Mouse (Mus musculus): ENCODE measurements around the gene Mien1. TPM values are rescaled to one million over a fixed set of nuclear protein-coding genes. Genes with fewer than 3 reads are reported as not detected.
A peak's percentile ranks its signal among the peaks of the same experiment; 100 is the strongest.

The Mien1 gene
- polyA plus RNA-seq, 1 experiment, result 37.1 TPM

- WGBS, result 75% methylated on average over 4 of the region's 4 CpGs
- TF ChIP-seq CTCF (IDR thresholded peaks at IDR 0.05; ENCODE audit: extremely low read depth, insufficient read depth, insufficient read length, insufficient replicate concordance) (no peak), POLR2A (IDR thresholded peaks at IDR 0.05; ENCODE audit: low read depth, low read length) (no peak)
- H3K4me1 ChIP-seq (ENCODE audit: control insufficient read depth, insufficient read depth, insufficient read length), result peaks cover 24% of the 10 kb centered on the region; the same call in 1 of the 2 replicates
- no peaks in the 10 kb centered on the region for H3K27me3 ChIP-seq (ENCODE audit: control insufficient read depth, insufficient read depth, low read length)
- no peak overlapping the region for H3K4me3 ChIP-seq (ENCODE audit: extremely low read depth, insufficient read depth, insufficient read length)
- no peak for DNase-seq (ENCODE audit: low read depth in 1 of 2, low spot score in 2 of 2)
- H3K36me3 ChIP-seq (ENCODE audit: control insufficient read depth, insufficient read depth, low read length), result peaks cover 21% of the 10 kb centered on the region
- peak overlapping the region; percentile 66 for H3K27ac ChIP-seq (ENCODE audit: insufficient read depth, low read length)
Observed at GRCm38 (mm10) chr11:98472696-98473095, 33.9 kb upstream of the Mien1 start.

- peaks cover 21% of the 10 kb centered on the region; the same call in 1 of the 2 replicates for H3K4me1 ChIP-seq (ENCODE audit: control insufficient read depth, insufficient read depth, insufficient read length)
- no peaks in the 10 kb centered on the region for H3K27me3 ChIP-seq (ENCODE audit: control insufficient read depth, insufficient read depth, low read length)
- H3K36me3 ChIP-seq (ENCODE audit: control insufficient read depth, insufficient read depth, low read length), result peaks cover 32% of the 10 kb centered on the region
- TF ChIP-seq CTCF (IDR thresholded peaks at IDR 0.05; ENCODE audit: extremely low read depth, insufficient read depth, insufficient read length, insufficient replicate concordance) (no peak), POLR2A (IDR thresholded peaks at IDR 0.05; ENCODE audit: low read depth, low read length) (no peak)
- 39% methylated on average over 6 of the region's 6 CpGs for WGBS
- no peak overlapping the region for H3K4me3 ChIP-seq (ENCODE audit: extremely low read depth, insufficient read depth, insufficient read length)
- peak in 1 of 2 experiments; percentile 48 for DNase-seq (ENCODE audit: low read depth in 1 of 2, low spot score in 2 of 2)
- H3K27ac ChIP-seq (ENCODE audit: insufficient read depth, low read length), result peak overlapping the region; percentile 85
Observed at GRCm38 (mm10) chr11:98470795-98471194, 32.0 kb upstream of the Mien1 start.

- TF ChIP-seq CTCF (IDR thresholded peaks at IDR 0.05; ENCODE audit: extremely low read depth, insufficient read depth, insufficient read length, insufficient replicate concordance) (no peak), POLR2A (IDR thresholded peaks at IDR 0.05; ENCODE audit: low read depth, low read length) (no peak)
- Histone ChIP-seq H3K27ac (ENCODE audit: insufficient read depth, low read length) (peak overlapping the region; percentile 85), H3K4me1 (ENCODE audit: control insufficient read depth, insufficient read depth, insufficient read length) (peaks cover 21% of the 10 kb centered on the region; the same call in 1 of the 2 replicates), H3K36me3 (ENCODE audit: control insufficient read depth, insufficient read depth, low read length) (peaks cover 36% of the 10 kb centered on the region), H3K27me3 (ENCODE audit: control insufficient read depth, insufficient read depth, low read length) (no peaks in the 10 kb centered on the region), H3K4me3 (ENCODE audit: extremely low read depth, insufficient read depth, insufficient read length) (no peak overlapping the region)
- DNase-seq (ENCODE audit: low read depth in 1 of 2, low spot score in 2 of 2), result no peak
- WGBS, result 47% methylated on average over 22 of the region's 22 CpGs
Observed at GRCm38 (mm10) chr11:98469761-98470714, 31.2 kb upstream of the Mien1 start.

GRCm38 (mm10) chr11:98464516-98464915 lies 25.7 kb upstream of the Mien1 start:
- Histone ChIP-seq H3K4me3 (ENCODE audit: extremely low read depth, insufficient read depth, insufficient read length) (no peak overlapping the region), H3K4me1 (ENCODE audit: control insufficient read depth, insufficient read depth, insufficient read length) (peaks cover 46% of the 10 kb centered on the region; the same call in 1 of the 2 replicates), H3K27ac (ENCODE audit: insufficient read depth, low read length) (peak overlapping the region; percentile 71), H3K36me3 (ENCODE audit: control insufficient read depth, insufficient read depth, low read length) (peaks cover 24% of the 10 kb centered on the region), H3K27me3 (ENCODE audit: control insufficient read depth, insufficient read depth, low read length) (no peaks in the 10 kb centered on the region)
- TF ChIP-seq POLR2A (IDR thresholded peaks at IDR 0.05; ENCODE audit: low read depth, low read length) (no peak), CTCF (IDR thresholded peaks at IDR 0.05; ENCODE audit: extremely low read depth, insufficient read depth, insufficient read length, insufficient replicate concordance) (no peak)
- WGBS, result 50% methylated on average over 6 of the region's 6 CpGs
- no peak for DNase-seq (ENCODE audit: low read depth in 1 of 2, low spot score in 2 of 2)

- no peaks in the 10 kb centered on the region for H3K27me3 ChIP-seq (ENCODE audit: control insufficient read depth, insufficient read depth, low read length)
- H3K4me1 ChIP-seq (ENCODE audit: control insufficient read depth, insufficient read depth, insufficient read length), result peaks cover 51% of the 10 kb centered on the region; the same call in 1 of the 2 replicates
- TF ChIP-seq CTCF (IDR thresholded peaks at IDR 0.05; ENCODE audit: extremely low read depth, insufficient read depth, insufficient read length, insufficient replicate concordance) (no peak), POLR2A (IDR thresholded peaks at IDR 0.05; ENCODE audit: low read depth, low read length) (no peak)
- DNase-seq (ENCODE audit: low read depth in 1 of 2, low spot score in 2 of 2), result peak in 1 of 2 experiments; percentile 29
- 44% methylated on average over 9 of the region's 9 CpGs for WGBS
- peaks cover 22% of the 10 kb centered on the region for H3K36me3 ChIP-seq (ENCODE audit: control insufficient read depth, insufficient read depth, low read length)
- H3K27ac ChIP-seq (ENCODE audit: insufficient read depth, low read length), result peak overlapping the region; percentile 71
- H3K4me3 ChIP-seq (ENCODE audit: extremely low read depth, insufficient read depth, insufficient read length), result no peak overlapping the region
Observed at GRCm38 (mm10) chr11:98463911-98464310, 25.1 kb upstream of the Mien1 start.

GRCm38 (mm10) chr11:98462255-98462654 lies 23.5 kb upstream of the Mien1 start:
- TF ChIP-seq POLR2A (IDR thresholded peaks at IDR 0.05; ENCODE audit: low read depth, low read length), result no peak
- TF ChIP-seq CTCF (IDR thresholded peaks at IDR 0.05; ENCODE audit: extremely low read depth, insufficient read depth, insufficient read length, insufficient replicate concordance), result no peak
- no peak for DNase-seq (ENCODE audit: low read depth in 1 of 2, low spot score in 2 of 2)
- H3K4me3 ChIP-seq (ENCODE audit: extremely low read depth, insufficient read depth, insufficient read length), result no peak overlapping the region
- peak overlapping the region; percentile 80 for H3K27ac ChIP-seq (ENCODE audit: insufficient read depth, low read length)
- peaks cover 54% of the 10 kb centered on the region for H3K4me1 ChIP-seq (ENCODE audit: control insufficient read depth, insufficient read depth, insufficient read length)
- no peaks in the 10 kb centered on the region for H3K27me3 ChIP-seq (ENCODE audit: control insufficient read depth, insufficient read depth, low read length)
- 66% methylated on average over 6 of the region's 6 CpGs for WGBS
- peaks cover 13% of the 10 kb centered on the region for H3K36me3 ChIP-seq (ENCODE audit: control insufficient read depth, insufficient read depth, low read length)

All from spleen, adult 2 months (tissue).